Mouse (Mus musculus): ENCODE results near the gene Hsd3b4. TPM values are rescaled to one million over a fixed set of nuclear protein-coding genes. Genes with fewer than 3 reads are reported as not detected.

Gene Hsd3b4
- polyA plus RNA-seq (2012; fragmentation: generic; extraction: Trizol), result not detected

DNA sequence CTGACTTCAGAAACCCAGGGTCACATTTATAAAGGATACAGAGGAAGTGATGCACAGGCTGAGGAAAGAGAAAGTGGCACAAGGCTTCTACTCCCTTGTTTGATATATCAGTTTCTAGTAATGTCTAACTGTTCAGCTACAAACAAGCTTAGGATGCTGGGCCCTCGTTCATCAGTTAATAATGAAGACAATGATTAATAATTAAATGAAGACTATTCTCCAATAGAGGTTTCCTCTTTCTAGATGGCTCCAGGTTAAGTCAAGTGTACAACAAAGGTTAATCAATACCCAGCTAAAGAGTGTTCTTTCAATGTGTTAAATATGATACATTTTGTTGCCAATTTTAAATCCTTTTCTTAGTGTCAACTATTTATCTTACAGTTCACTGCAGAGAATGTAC lies at the start of gene Hsd3b4:
Hsd3b4 (minus strand) TSS at position 101 of the 400 bp plus-strand sequence.

DNA sequence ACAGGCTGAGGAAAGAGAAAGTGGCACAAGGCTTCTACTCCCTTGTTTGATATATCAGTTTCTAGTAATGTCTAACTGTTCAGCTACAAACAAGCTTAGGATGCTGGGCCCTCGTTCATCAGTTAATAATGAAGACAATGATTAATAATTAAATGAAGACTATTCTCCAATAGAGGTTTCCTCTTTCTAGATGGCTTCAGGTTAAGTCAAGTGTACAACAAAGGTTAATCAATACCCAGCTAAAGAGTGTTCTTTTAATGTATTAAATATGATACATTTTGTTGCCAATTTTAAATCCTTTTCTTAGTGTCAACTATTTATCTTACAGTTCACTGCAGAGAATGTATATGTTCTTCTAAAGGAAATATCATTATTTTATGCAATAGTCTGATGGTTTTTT lies 53.3 kb downstream of the Hsd3b4 start, which contains the start of gene Gm4450:
Gm4450 (minus strand) TSS at position 101 of the 400 bp plus-strand sequence.

Other genes starting within 250 kb of the Hsd3b4 start
- under 1 TPM in 1 of 2 experiments, not detected in 1; 0.15 TPM for gene Hmgcs2, start 230.1 kb downstream of the Hsd3b4 start, polyA plus RNA-seq (2012; fragmentation: generic; extraction: Trizol)
- 100 to 1,000 TPM; 120 to 620 TPM for gene Phgdh, start 170.5 kb downstream of the Hsd3b4 start, polyA plus RNA-seq (2012; fragmentation: generic; extraction: Trizol)
- gene Zfp697, start 128.1 kb downstream of the Hsd3b4 start, polyA plus RNA-seq (2012; fragmentation: generic; extraction: Trizol), result 1 to 10 TPM; 1.5 TPM
- gene Gm4450, start 53.4 kb downstream of the Hsd3b4 start, polyA plus RNA-seq (2012; fragmentation: generic; extraction: Trizol), result not detected
- gene Gm10681, start 78.3 kb upstream of the Hsd3b4 start, polyA plus RNA-seq (2012; fragmentation: generic; extraction: Trizol), result not detected
- gene Hsd3b5, start 119.7 kb upstream of the Hsd3b4 start, polyA plus RNA-seq (2012; fragmentation: generic; extraction: Trizol), result not detected
- gene Hsd3b2, start 214.0 kb upstream of the Hsd3b4 start, polyA plus RNA-seq (2012; fragmentation: generic; extraction: Trizol), result not detected